Mouse (Mus musculus): ENCODE measurements around the gene Afap1l2.

Gene Afap1l2

DNA sequence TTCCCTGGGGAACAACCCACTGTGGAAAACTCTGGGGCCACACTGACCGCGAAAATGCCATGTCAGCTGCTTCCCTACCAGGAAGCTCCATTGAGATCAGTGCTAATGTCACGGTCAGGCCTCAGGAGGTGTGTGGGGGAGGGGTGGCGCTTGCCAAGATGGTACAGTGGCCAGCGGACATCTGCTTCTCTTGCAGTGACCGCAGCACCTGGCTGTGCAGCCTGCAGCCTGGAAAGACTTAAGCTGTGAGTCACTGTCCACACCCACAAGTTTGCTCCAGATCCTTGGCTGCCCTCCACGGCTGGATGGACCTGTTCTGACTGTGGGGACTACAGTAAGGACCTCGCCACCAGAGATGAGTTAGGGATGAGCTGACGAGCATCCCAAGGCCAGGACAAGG lies 68.2 kb downstream of the Afap1l2 start:
- DNase-seq (ENCODE audit: low spot score in 2 of 2) = no peak

DNA sequence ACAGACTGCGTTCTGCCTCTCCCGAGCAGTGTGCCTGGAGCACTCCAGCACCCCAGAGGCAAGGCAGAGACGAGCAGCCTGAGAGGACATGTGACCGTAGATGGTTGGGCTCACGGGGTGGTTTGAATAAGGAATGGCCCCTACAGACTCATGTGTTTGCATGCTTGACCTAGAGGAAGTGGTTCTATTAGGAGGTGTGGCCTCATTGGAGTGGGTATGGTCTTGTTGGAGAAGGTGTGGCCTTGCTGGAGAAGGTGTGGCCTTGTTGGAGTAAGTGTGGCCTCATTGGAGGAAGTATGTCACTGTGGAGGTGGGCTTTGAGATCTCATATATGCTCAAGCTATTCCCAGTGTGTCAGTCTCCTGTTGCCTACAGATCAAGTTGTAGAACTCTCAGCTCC lies 70.1 kb downstream of the Afap1l2 start:
- no peak for DNase-seq (ENCODE audit: low spot score in 2 of 2)

DNA sequence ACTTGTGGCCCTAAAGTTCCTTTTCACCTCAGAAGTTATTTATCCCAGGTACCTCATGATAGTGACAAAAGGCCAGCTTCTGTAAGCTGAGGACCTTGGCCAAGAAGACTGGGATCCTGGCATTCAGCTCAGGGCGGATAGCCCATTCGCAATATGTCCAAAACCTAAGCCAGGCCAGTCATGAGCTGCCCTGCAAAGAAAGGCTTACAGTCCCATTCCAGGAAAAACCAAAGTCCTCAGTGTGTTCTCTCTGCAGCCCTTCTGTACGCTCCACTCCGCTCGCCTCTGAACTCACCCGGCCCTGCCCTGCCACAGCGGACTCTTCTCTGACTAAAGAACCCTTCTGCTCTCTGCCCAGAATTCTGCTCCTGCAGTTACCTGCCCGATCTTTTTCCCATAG lies 71.8 kb downstream of the Afap1l2 start:
- no peak for DNase-seq (ENCODE audit: low spot score in 2 of 2)

DNA sequence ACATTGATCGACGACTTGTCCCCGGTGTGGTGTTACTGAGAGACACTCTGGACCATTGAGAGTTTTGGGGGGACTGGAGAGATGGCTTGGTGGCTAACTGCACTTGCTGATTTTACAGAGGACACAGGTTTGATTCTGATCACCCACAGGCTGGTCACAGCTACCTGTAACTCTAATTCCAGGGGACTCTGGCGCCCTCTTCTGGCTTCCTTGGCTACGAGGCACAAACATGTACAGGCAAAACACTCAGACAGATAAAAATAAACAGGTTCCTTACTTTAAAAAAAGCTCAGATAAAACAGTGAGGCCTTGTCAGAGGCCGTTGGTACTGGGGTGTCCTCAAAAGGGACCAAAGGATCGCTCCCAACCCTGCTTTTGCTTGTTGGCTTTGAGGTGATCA lies 72.3 kb downstream of the Afap1l2 start:
- DNase-seq (ENCODE audit: low spot score in 2 of 2) = no peak

DNA sequence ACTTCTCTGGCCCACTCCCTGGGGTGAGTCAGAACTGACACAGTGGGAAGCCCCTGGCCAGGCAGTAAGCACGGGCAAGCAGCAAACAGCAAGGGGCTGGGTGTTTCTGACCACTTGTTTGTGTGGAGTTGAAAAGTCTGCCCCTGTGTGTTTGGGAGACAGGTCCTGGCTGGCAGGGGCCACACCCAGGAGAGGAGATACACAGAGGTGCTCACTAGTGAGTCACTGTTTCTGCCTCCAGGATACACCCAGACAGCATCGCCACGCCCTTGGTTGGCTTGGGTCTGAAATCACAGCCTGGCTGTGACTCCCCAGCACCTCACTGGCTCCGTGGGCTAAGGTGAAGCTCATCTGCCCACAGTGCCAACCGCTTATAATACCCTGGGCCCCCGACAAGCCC lies 72.9 kb downstream of the Afap1l2 start:
- no peak for DNase-seq (ENCODE audit: low spot score in 2 of 2)

- no peak for DNase-seq (ENCODE audit: low spot score in 2 of 2)
Observed at GRCm38 (mm10) chr19:56933800-56934199, 74.2 kb downstream of the Afap1l2 start.

GRCm38 (mm10) chr19:56930029-56930428 lies 78.0 kb downstream of the Afap1l2 start:
- no peak for DNase-seq (ENCODE audit: low spot score in 2 of 2)

GRCm38 (mm10) chr19:56929392-56929791 lies 78.6 kb downstream of the Afap1l2 start:
- no peak for DNase-seq (ENCODE audit: low spot score in 2 of 2)

DNA sequence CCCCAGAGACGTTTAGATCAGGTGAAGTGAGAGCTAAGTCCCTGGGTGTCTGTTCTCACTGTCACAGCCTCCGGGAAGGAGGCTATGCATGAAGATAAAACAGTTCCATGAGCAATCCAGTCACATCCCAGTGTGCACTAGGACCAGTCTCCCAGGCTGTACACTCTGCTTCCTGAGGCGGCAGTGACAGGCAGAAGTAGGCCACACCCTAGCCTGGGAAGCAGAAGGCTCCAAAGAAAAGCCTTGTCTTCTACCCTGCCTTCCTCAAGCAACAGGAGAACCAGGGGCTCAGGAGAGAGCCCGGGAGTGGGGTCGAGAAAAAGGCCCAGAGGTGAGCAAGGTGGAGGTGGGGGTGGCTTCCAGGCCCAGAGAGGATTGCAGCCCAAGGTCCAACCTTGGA lies 86.3 kb downstream of the Afap1l2 start:
- DNase-seq (ENCODE audit: low spot score in 2 of 2) = no peak

GRCm38 (mm10) chr19:56920232-56920631 lies 87.8 kb downstream of the Afap1l2 start:
- DNase-seq (ENCODE audit: low spot score in 2 of 2) = no peak

GRCm38 (mm10) chr19:56919628-56920027 lies 88.4 kb downstream of the Afap1l2 start:
- peak; percentile 50 to 79 for DNase-seq (ENCODE audit: low spot score in 2 of 2)

DNA sequence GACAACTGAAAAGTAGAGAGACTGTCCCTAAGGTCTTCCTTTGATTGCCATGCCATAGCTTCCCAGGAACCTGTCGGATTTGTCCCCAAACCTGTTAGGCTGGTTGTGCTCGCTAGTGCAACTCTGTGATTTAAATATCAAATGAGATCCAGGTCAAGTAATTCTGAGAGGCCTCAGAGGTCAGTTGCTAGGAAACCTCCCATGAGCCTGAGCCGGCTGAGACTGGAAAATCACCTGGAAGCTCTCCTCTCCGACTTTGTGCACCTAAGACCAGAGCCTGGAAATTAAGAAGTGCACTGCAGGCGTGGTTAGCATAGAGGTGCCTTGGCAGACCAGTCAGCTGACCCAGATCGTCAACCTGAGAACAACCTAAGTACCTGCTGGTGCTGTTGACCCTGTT lies 92.9 kb downstream of the Afap1l2 start:
- DNase-seq (ENCODE audit: low spot score in 2 of 2) = no peak

GRCm38 (mm10) chr19:56914658-56915057 lies 93.4 kb downstream of the Afap1l2 start:
- DNase-seq (ENCODE audit: low spot score in 2 of 2) = no peak

DNA sequence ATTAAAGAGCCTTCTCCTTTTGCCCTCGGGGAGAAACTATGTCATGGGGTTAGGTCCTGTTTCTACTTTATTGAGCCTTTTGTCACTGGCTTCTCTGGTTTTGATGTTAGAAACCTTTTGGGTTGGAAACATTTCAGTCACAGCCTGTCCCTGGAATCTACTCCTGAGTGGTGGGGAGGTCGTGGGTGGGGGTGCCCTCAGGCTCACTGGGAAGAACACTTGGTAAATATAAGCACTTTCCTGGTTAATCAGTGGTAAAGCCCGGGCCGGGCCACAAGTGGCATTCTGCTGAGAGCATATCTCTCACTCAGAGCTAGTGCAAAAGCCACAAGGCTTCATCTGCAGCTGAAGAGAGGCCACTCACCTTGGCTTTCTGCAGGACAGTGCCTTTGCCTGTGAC lies 94.3 kb downstream of the Afap1l2 start:
- no peak for DNase-seq (ENCODE audit: low spot score in 2 of 2)

- DNase-seq (ENCODE audit: low spot score in 2 of 2) = no peak
Observed at GRCm38 (mm10) chr19:56910561-56910960, 97.5 kb downstream of the Afap1l2 start.

DNA sequence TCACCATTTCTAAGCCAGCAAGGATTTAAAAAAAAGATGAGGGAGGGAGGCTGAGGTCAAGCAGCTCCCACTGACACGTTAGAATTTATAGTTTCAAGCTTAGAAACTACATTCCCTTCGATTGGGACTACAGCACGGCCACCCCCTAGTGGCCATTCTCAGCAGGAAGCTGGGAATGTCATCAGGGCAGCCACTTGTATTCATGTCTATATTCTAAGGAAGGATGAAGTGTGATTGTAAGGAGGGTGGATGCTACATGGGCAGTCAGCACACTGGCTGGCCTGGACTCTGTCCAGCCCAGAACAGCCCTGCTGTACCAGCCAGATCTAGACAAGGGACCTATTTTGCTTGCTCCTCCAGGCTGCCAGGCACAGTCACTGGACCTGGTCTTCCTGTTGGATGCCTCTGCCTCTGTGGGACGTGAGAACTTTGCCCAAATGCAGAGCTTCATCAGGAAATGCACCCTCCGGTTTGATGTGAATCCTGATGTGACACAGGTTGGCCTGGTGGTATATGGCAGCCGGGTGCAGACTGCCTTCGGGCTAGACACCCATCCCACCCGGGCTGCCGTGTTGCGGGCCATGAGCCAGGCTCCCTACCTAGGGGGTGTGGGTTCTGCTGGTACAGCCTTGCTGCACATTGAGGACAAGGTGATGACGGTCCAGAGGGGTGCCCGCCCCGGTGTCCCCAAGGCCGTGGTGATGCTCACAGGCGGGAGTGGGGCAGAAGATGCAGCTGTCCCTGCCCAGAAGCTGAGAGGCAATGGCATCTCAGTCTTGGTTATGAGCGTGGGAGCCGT lies 99.4 kb downstream of the Afap1l2 start:
- no peak for DNase-seq (ENCODE audit: low spot score in 2 of 2)

DNA sequence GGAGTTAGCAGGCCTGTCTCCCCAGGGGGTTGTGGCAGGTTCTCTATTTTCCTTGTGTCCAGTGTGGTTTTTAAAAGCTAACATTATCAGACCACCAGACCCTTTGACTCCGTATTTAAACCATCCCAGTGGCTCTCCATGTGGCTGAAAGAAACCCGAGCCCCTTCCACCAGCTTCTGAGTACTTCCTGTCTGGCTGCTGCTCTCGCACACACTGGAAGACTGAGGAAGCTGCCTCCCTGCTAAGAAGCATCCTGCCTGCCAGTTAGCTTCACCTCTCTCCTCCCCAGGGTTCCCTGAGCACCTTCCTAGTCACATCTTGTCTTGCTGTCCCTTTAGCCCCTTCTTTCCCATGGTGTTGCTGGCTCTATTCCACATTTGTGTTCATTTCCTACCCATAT lies 100.2 kb downstream of the Afap1l2 start:
- DNase-seq (ENCODE audit: low spot score in 2 of 2) = no peak

DNA sequence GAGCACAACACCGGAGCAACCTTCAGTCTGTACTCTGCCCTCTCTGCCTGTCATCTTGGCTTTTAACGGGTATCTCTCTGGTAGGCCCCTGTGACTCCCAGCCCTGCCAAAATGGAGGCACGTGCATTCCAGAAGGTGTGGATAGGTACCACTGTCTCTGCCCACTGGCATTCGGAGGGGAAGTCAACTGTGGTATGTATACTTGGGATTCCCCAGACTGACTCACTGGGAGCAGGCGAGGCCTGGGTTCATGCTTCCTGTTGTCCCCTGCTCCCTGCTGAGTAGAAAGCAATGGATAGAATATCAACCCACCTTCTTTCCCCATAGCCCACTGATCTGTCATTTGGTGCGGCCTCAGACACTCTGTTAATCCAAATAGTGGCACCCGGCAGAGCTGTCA lies 102.6 kb downstream of the Afap1l2 start:
- DNase-seq (ENCODE audit: low spot score in 2 of 2) = no peak

GRCm38 (mm10) chr19:56904095-56904494 lies 103.9 kb downstream of the Afap1l2 start:
- no peak for DNase-seq (ENCODE audit: low spot score in 2 of 2)

- no peak for DNase-seq (ENCODE audit: low spot score in 2 of 2)
Observed at GRCm38 (mm10) chr19:56897654-56898053, 110.4 kb downstream of the Afap1l2 start.

GRCm38 (mm10) chr19:56893326-56893725 lies 114.7 kb downstream of the Afap1l2 start:
- no peak for DNase-seq (ENCODE audit: low spot score in 2 of 2)

- DNase-seq (ENCODE audit: low spot score in 2 of 2) = no peak
Observed at GRCm38 (mm10) chr19:56892586-56892985, 115.4 kb downstream of the Afap1l2 start.

DNA sequence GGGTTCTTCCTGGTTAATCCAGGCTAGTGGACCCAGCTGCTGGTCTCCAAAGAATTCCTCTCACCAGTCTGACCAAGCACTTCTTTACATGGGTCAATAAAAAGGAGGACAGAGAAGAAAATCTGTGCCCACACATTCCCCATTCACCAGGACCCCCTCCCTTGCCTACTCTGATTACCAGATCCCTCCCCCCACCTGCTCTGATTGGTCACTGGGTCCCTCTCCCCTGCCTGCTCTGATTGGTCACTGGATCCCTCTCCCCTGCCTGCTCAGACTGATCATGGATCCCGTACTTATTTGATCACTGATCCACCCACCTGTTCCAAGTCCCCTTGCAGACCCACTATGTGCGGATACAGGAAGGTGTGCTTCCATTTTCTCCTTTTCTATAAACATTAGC lies 116.6 kb downstream of the Afap1l2 start:
- DNase-seq (ENCODE audit: low spot score in 2 of 2) = no peak

DNA sequence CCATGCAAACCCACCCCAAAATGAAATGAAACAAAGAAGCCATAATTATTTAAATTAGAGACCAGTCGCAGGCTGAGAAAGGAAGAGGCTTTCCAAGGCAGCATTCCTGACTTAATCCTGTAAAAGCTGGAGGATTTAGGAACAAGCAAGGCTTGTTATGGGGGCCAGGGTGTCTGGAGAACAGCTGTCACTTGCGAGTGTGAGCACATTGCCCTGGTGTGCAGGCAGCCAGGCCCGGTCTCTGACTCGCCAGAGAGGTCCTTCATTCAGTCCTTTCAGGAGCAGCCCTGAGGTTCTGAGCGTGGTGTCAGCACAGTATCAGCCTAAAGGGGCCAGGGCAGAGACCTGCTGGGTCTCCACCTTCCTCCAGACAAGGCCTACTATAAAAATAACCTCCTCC lies 119.4 kb downstream of the Afap1l2 start:
- no peak for DNase-seq (ENCODE audit: low spot score in 2 of 2)
